Mouse (Mus musculus) cerebellum, adult 2 months (tissue): ENCODE results near the gene Rptn.

Experiments
- CTCF ChIP-seq: fragments of 200-500 bp; IDR thresholded peaks from 2 replicates; pipeline ENCODE4 v1.5.1; 2011; ENCODE audit warnings: low read depth, mild to moderate bottlenecking, control low read depth, low read length, moderate library complexity, borderline replicate concordance; ENCODE audit not compliant: insufficient read depth
- POLR2A ChIP-seq: fragments of 200-500 bp; IDR thresholded peaks from 2 replicates; pipeline ENCODE4 v1.6.1; 2011; ENCODE audit warnings: low read length, control low read depth, borderline replicate concordance; ENCODE audit not compliant: insufficient read depth

DNA sequence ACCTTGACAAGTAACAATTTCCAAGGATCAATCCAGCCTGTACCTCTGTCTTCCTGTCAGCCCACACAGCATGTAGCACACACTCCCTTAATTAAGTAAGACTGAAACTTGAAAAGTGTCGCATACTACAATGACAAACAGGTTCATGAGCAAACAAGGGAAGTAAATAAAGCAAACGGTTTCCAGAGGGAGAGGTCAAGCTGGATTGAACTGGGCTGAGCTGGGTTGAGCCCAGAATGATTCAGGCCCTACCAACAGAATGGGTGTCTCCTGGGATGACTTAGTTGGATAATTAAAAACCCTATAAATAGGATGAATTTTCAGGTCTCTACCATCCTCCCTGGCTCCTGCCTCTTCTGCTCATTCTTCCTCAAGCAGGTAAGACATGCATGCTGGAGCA lies at the start of gene Rptn:
- TF ChIP-seq POLR2A (no peak), CTCF (no peak)
